Mouse (Mus musculus) forebrain, embryonic 10.5 days (tissue): ENCODE measurements around the gene Rab30. TPM values are rescaled to one million over a fixed set of nuclear protein-coding genes. Genes with fewer than 3 reads are reported as not detected.

Experiments
- DNase-seq: peaks from one replicate; pipeline ENCODE4 v3.0.0-alpha.2; 2017; ENCODE audit warnings: low spot score; ENCODE audit errors: extremely low spot score
- H3K27ac ChIP-seq: fragments of 300-500 bp; sonication (generic); 2 replicates; pipeline ENCODE4 v1.5.1; 2016; ENCODE audit warnings: mild to moderate bottlenecking
- H3K27me3 ChIP-seq: fragments of 300-500 bp; sonication (generic); 2 replicates; pipeline ENCODE4 v1.6.1; 2016; ENCODE audit warnings: mild to moderate bottlenecking; ENCODE audit not compliant: poor library complexity, severe bottlenecking
- H3K36me3 ChIP-seq: fragments of 300-500 bp; sonication (generic); replicated peaks from 2 replicates; pipeline ENCODE4 v1.6.1; 2016; ENCODE audit warnings: mild to moderate bottlenecking, moderate library complexity
- H3K4me1 ChIP-seq: fragments of 300-500 bp; sonication (generic); 2 replicates; pipeline ENCODE4 v1.6.1; 2016
- H3K4me3 ChIP-seq: fragments of 300-500 bp; sonication (generic); 2 replicates; pipeline ENCODE4 v1.5.1; 2016; ENCODE audit warnings: mild to moderate bottlenecking, moderate library complexity
- H3K9me3 ChIP-seq: fragments of 300-500 bp; sonication (generic); 2 replicates; pipeline ENCODE4 v1.6.1; 2016; ENCODE audit warnings: mild to moderate bottlenecking, moderate library complexity
- WGBS: fragments of 180-500 bp; shearing (Covaris S2); methylation state at CpG from one replicate; pipeline ENCODE4 v1.1.7; 2016; 5-methylcytosine and 5-hydroxymethylcytosine counted together
- polyA plus RNA-seq: library from polyadenylated mRNA; unstranded; fragments of >200 nt; fragmentation: Nextera tagmentation; extraction: Ambion mirVana; gene quantifications from 2 replicates; pipeline ENCODE4 v1.2.1, GENCODE M21; 2016

Gene Rab30
- polyA plus RNA-seq, 1 experiment from 2014 or later, result 15.6 TPM

GRCm38 (mm10) chr7:92781361-92781760 is 40.0 kb downstream of the Rab30 start:
- H3K27ac ChIP-seq, result no peak overlapping the region
- no peaks in the 10 kb centered on the region for H3K36me3 ChIP-seq
- 62% methylated on average over 1 of the region's 1 CpGs for WGBS
- peaks cover 24% of the 10 kb centered on the region for H3K4me1 ChIP-seq
- DNase-seq, result no peak
- H3K9me3 ChIP-seq, result no peaks in the 10 kb centered on the region; the same call in 1 of the 2 replicates
- no peaks in the 10 kb centered on the region for H3K27me3 ChIP-seq
- H3K4me3 ChIP-seq, result no peak overlapping the region

GRCm38 (mm10) chr7:92781948-92782347 is 40.5 kb downstream of the Rab30 start:
- no peaks in the 10 kb centered on the region; the same call in 1 of the 2 replicates for H3K9me3 ChIP-seq
- peaks cover 18% of the 10 kb centered on the region for H3K4me1 ChIP-seq
- no peaks in the 10 kb centered on the region for H3K27me3 ChIP-seq
- DNase-seq, result no peak
- H3K27ac ChIP-seq, result no peak overlapping the region
- no peaks in the 10 kb centered on the region for H3K36me3 ChIP-seq
- 91% methylated on average over 3 of the region's 3 CpGs for WGBS
- H3K4me3 ChIP-seq, result no peak overlapping the region

GRCm38 (mm10) chr7:92782511-92782910 is 41.1 kb downstream of the Rab30 start:
- WGBS, result 84% methylated on average over 9 of the region's 9 CpGs
- no peaks in the 10 kb centered on the region for H3K27me3 ChIP-seq
- H3K36me3 ChIP-seq, result peaks cover 3% of the 10 kb centered on the region; the same call in 1 of the 2 replicates
- peaks cover 13% of the 10 kb centered on the region for H3K4me1 ChIP-seq
- H3K27ac ChIP-seq, result no peak overlapping the region
- H3K9me3 ChIP-seq, result no peaks in the 10 kb centered on the region; the same call in 1 of the 2 replicates
- H3K4me3 ChIP-seq, result no peak overlapping the region
- DNase-seq, result no peak

DNA sequence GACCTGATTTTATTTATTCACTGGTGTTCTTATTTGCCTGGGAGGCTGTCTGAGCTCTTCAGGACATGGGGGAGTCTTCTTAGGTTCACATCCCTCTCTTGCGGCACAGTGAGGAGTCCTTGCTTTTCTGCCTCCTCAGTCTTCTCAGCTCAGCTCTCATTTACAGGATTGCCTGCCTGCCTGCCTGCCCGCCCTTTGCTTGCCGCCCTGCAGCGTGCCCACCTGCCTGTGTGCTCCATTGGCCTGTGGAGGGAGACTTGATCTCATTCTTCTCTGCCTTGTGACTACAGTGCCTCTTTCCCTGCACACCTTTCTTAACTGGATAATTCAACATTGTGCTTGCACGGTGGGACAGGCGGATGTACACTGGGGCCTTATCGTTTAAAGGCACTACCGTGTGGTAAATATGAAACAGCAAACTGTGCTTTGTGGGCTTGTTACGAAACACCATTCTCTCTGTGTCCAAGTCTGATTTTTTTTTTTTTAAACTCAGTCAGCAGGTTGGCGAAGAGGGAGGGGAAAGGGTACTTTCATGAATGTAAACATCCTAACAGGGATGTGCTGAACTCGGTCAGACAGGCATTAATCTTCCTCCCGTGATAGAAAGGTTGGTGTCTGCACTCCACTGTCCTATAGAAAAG is 41.9 kb downstream of the Rab30 start:
- Histone ChIP-seq H3K27me3 (no peaks in the 10 kb centered on the region), H3K36me3 (peaks cover 3% of the 10 kb centered on the region; the same call in 1 of the 2 replicates), H3K4me1 (peaks cover 6% of the 10 kb centered on the region; the same call in 1 of the 2 replicates), H3K27ac (no peak overlapping the region), H3K4me3 (no peak overlapping the region), H3K9me3 (no peaks in the 10 kb centered on the region; the same call in 1 of the 2 replicates)
- WGBS, result 85% methylated on average over 12 of the region's 12 CpGs
- no peak for DNase-seq

DNA sequence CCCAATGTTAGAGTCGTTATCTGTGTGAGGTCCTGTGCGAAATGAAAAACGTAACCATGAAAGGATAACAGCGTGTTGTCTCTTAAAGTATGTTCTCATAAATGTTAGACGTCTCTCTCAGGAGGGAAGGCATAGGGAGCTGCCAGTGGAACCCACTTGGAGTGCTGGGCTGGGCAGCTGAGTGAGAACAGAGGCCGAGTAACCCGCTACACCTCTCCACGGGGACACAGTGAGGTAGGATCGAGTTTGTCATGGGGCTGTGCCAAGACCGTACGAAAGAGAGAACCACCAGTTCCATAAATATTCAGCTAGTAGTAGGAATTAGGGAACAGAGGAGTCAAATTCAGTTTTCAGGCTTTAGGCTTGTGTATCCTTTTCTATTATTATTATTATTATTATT is 42.5 kb downstream of the Rab30 start:
- no peaks in the 10 kb centered on the region; the same call in 1 of the 2 replicates for H3K9me3 ChIP-seq
- H3K27me3 ChIP-seq, result no peaks in the 10 kb centered on the region
- no peak for DNase-seq
- WGBS, result 94% methylated on average over 11 of the region's 11 CpGs
- H3K4me1 ChIP-seq, result peaks cover 6% of the 10 kb centered on the region; the same call in 1 of the 2 replicates
- peaks cover 3% of the 10 kb centered on the region; the same call in 1 of the 2 replicates for H3K36me3 ChIP-seq
- no peak overlapping the region for H3K27ac ChIP-seq
- no peak overlapping the region for H3K4me3 ChIP-seq

GRCm38 (mm10) chr7:92795749-92796148 is 54.3 kb downstream of the Rab30 start:
- Histone ChIP-seq H3K4me1 (peaks cover 14% of the 10 kb centered on the region), H3K9me3 (no peaks in the 10 kb centered on the region), H3K27ac (no peak overlapping the region), H3K4me3 (no peak overlapping the region), H3K36me3 (no peaks in the 10 kb centered on the region), H3K27me3 (no peaks in the 10 kb centered on the region)
- 91% methylated on average over 5 of the region's 5 CpGs for WGBS
- no peak for DNase-seq

DNA sequence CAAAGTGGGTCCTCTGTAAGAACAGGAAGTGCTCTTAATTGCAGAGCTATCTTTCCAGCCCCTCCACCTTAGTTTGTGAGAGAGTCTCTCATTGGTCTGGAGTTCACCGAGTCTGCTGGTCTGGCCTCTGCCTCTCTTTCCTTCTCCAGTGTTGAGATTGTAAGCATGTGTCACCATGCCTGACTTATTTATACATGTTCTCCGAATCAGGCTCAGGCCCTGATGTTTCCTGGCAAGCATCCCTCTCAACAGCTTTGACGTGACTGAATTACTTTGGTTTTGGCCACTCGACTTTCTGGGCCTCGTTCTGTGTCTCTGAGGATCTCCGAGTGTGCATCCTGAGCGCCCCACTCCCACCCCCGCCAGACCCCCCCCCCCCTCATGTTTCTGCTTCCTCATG is 55.4 kb downstream of the Rab30 start:
- 89% methylated on average over 8 of the region's 8 CpGs for WGBS
- Histone ChIP-seq H3K4me1 (peaks cover 14% of the 10 kb centered on the region), H3K36me3 (no peaks in the 10 kb centered on the region), H3K9me3 (no peaks in the 10 kb centered on the region), H3K27ac (no peak overlapping the region), H3K27me3 (no peaks in the 10 kb centered on the region), H3K4me3 (no peak overlapping the region)
- no peak for DNase-seq

GRCm38 (mm10) chr7:92799665-92800595 is 58.5 kb downstream of the Rab30 start:
- H3K4me3 ChIP-seq, result no peak overlapping the region
- DNase-seq, result no peak
- peak overlapping the region; percentile 40; the same call in 1 of the 2 replicates for H3K27ac ChIP-seq
- H3K9me3 ChIP-seq, result no peaks in the 10 kb centered on the region
- H3K4me1 ChIP-seq, result peaks cover 14% of the 10 kb centered on the region
- WGBS, result 74% methylated on average over 10 of the region's 10 CpGs
- H3K36me3 ChIP-seq, result no peaks in the 10 kb centered on the region
- no peaks in the 10 kb centered on the region for H3K27me3 ChIP-seq

GRCm38 (mm10) chr7:92802158-92802557 is 60.8 kb downstream of the Rab30 start:
- H3K9me3 ChIP-seq, result no peaks in the 10 kb centered on the region
- DNase-seq, result no peak
- H3K4me3 ChIP-seq, result no peak overlapping the region
- H3K27me3 ChIP-seq, result no peaks in the 10 kb centered on the region
- H3K36me3 ChIP-seq, result no peaks in the 10 kb centered on the region
- H3K27ac ChIP-seq, result no peak overlapping the region
- WGBS, result 85% methylated on average over 4 of the region's 4 CpGs
- H3K4me1 ChIP-seq, result peaks cover 20% of the 10 kb centered on the region

DNA sequence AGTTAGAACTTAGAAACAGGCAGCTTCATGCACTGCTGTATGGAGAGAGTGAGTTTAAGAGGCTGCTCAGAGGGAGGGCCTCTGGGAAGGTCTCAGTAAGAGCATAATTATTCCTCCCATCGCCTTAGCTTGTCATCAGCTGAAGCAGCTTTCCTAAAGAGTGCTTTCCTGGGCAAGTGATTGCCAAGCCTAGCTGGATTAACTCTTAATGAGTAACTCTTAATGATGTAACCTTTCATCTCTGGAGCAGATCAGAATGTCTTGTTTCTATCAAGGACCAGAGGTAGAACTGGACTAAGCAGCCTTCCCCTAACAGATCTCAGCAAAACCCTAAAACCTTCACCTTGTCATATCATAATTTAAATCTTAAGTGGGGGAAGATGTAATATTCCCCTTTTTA is 61.8 kb downstream of the Rab30 start:
- no peaks in the 10 kb centered on the region for H3K36me3 ChIP-seq
- peaks cover 20% of the 10 kb centered on the region for H3K4me1 ChIP-seq
- H3K27ac ChIP-seq, result no peak overlapping the region
- H3K4me3 ChIP-seq, result no peak overlapping the region
- DNase-seq, result no peak
- 31% methylated on average over 1 of the region's 1 CpGs for WGBS
- no peaks in the 10 kb centered on the region for H3K27me3 ChIP-seq
- no peaks in the 10 kb centered on the region for H3K9me3 ChIP-seq

DNA sequence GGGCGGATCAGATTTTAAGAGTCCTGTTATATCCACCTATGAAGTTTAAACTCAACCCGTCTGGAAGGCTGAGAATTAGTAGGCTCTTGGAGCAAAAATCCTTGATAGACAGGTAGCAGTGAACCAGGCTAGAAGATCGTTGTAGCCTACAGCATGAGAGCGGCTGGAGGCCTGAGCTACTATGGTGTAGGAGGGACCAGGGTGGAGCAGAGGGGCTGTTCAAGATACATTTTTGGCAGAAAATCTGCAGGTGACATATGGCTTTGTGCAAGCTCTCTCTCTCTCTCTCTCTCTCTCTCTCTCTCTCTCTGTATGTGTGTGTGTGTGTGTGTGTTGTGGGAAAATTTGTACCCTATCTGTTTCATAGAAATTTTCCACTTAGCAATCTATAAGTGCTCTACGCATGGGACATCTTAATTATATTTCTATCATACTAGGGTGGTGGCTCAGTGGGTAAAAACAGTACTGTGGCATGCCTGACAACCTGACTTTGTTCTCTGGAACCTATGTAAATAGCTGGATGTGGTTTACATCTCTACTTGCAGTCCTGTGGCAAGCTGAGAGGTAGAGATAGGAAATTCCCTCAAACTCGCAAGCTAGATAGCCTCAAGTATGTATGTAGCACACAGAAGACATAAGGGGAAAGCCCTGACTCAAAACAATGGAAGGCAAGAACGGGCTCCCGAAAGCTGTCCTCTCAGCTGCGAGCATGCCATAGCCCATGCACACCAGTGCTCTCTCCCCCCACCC is 63.7 kb downstream of the Rab30 start:
- Histone ChIP-seq H3K4me3 (no peak overlapping the region), H3K4me1 (peaks cover 9% of the 10 kb centered on the region), H3K27me3 (no peaks in the 10 kb centered on the region), H3K36me3 (no peaks in the 10 kb centered on the region), H3K27ac (no peak overlapping the region), H3K9me3 (no peaks in the 10 kb centered on the region)
- no peak for DNase-seq
- 94% methylated on average over 9 of the region's 9 CpGs for WGBS

DNA sequence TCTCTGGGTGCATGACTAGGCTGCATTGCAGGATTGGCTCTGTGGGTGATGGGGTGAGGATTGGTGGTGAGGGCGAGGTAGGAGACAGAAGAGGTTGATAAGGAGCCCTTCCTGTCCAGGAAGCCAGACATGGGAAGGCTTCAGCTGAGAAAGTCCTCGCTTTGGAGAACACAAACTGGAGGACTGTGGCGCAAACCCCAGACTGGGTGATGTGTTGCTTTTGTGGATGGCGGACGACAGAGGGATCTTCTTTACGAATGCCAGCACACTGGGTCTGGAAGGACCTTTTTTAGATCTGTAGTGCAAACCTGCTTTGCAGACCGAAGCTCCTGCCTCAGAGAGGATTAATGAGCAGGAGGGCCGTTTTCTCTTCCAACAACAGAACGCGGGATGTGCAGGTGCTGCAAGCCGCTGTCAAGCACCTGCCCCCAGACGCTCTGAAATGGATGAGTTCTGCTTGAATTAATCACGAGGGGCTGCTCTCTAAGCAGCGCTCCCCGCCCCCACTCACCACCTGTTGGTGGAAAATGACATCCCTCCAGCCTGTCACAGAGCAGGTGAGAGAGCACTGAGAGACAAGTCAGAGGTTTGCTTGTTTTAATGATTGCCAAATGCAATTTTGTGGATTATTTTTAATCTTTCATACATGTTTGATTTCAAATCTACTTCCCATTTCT is 65.2 kb downstream of the Rab30 start:
- 33% methylated on average over 15 of the region's 15 CpGs for WGBS
- DNase-seq, result no peak
- Histone ChIP-seq H3K4me3 (no peak overlapping the region), H3K9me3 (no peaks in the 10 kb centered on the region), H3K27ac (no peak overlapping the region), H3K36me3 (no peaks in the 10 kb centered on the region), H3K4me1 (peaks cover 6% of the 10 kb centered on the region), H3K27me3 (no peaks in the 10 kb centered on the region)
